Mouse (Mus musculus): ENCODE measurements around the gene Dgcr8.

DNA sequence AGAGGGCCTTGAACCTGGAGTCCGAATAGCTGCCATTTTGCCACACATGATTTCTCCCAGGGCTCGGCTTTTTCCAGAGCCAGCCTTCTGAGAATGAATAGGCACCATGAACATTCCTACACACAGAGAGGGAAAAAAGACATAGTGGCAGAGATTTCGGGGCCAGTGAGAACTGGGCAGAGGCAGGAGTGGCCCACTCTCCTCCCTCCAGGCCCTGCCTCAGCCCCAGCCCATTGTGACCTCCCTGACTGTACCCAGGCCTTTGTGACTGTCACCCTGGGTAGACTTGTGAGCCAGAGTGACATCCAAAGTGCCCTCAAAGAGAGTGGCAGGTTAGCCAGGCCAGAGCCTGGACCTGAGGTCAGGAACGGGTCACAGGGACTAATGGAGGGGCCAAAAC lies 71.5 kb downstream of the Dgcr8 start, which contains the start of gene Ccdc188:
- TF ChIP-seq CTCF (IDR thresholded peaks at IDR 0.05; ENCODE audit: low read depth) (no peak), EP300 (IDR thresholded peaks at IDR 0.05; ENCODE audit: low read depth) (no peak)
